Mouse (Mus musculus) intestine, postnatal 0 days (tissue): Measurements from ENCODE around the gene Prr15l. TPM values are rescaled to one million over a fixed set of nuclear protein-coding genes. Genes with fewer than 3 reads are reported as not detected.
A peak's percentile ranks its signal among the peaks of the same experiment; 100 is the strongest.

Experiments
- ATAC-seq: fragments of 200-750 bp; cut with Nextera tagmentation; 2 replicates; pipeline ENCODE4 v1.8.0; 2017; ENCODE audit warnings: mild to moderate bottlenecking, moderate TSS enrichment, moderate library complexity
- H3K27ac ChIP-seq: fragments of 300-500 bp; sonication (generic); 2 replicates; pipeline ENCODE4 v1.5.1; 2014; ENCODE audit warnings: mild to moderate bottlenecking, low read depth, low read length, moderate library complexity
- H3K27me3 ChIP-seq: fragments of 300-500 bp; sonication (generic); replicated peaks from 2 replicates; pipeline ENCODE4 v1.6.1; 2014; ENCODE audit warnings: low read length, mixed read lengths; ENCODE audit not compliant: control insufficient read depth, insufficient read depth
- H3K36me3 ChIP-seq: fragments of 300-500 bp; sonication (generic); 2 replicates; pipeline ENCODE4 v1.6.1; 2014; ENCODE audit warnings: mild to moderate bottlenecking, moderate library complexity; ENCODE audit not compliant: control insufficient read depth, insufficient read depth
- H3K4me1 ChIP-seq: fragments of 300-500 bp; sonication (generic); replicated peaks from 2 replicates; pipeline ENCODE4 v1.6.1; 2014; ENCODE audit warnings: antibody characterized with exemption, low read length, mixed read lengths; ENCODE audit not compliant: control insufficient read depth, insufficient read depth
- H3K4me2 ChIP-seq: fragments of 300-500 bp; sonication (generic); replicated peaks from 2 replicates; pipeline ENCODE4 v1.6.1; 2014; ENCODE audit warnings: low read depth, mild to moderate bottlenecking, moderate library complexity
- H3K4me3 ChIP-seq: fragments of 300-500 bp; sonication (generic); 2 replicates; pipeline ENCODE4 v1.5.1; 2014; ENCODE audit warnings: low read depth, low read length
- H3K9ac ChIP-seq: fragments of 300-500 bp; sonication (generic); 2 replicates; pipeline ENCODE4 v1.6.1; 2014; ENCODE audit warnings: mild to moderate bottlenecking, low read depth, low read length
- H3K9me3 ChIP-seq: fragments of 300-500 bp; sonication (generic); 2 replicates; pipeline ENCODE4 v1.6.1; 2016; ENCODE audit warnings: mixed run types; ENCODE audit not compliant: control insufficient read depth
- CTCF ChIP-seq: sonication (generic); IDR thresholded peaks from 2 replicates; pipeline ENCODE4 v1.5.1; 2016; ENCODE audit warnings: low read depth, mild to moderate bottlenecking, control low read depth, antibody characterized with exemption, moderate library complexity
- WGBS: fragments of 180-500 bp; shearing (Covaris S2); extraction: QIAGEN DNeasy Blood & Tissue Kit; methylation state at CpG from one replicate; pipeline ENCODE4 v1.1.7; 2014; 5-methylcytosine and 5-hydroxymethylcytosine counted together
- polyA plus RNA-seq: library from polyadenylated mRNA; unstranded; fragments of >200 nt; fragmentation: Nextera tagmentation; extraction: Ambion mirVana; gene quantifications from 2 replicates; pipeline ENCODE4 v1.2.1, GENCODE M21; 2015

Prr15l gene
- polyA plus RNA-seq, 1 experiment from 2014 or later: 138 TPM

DNA sequence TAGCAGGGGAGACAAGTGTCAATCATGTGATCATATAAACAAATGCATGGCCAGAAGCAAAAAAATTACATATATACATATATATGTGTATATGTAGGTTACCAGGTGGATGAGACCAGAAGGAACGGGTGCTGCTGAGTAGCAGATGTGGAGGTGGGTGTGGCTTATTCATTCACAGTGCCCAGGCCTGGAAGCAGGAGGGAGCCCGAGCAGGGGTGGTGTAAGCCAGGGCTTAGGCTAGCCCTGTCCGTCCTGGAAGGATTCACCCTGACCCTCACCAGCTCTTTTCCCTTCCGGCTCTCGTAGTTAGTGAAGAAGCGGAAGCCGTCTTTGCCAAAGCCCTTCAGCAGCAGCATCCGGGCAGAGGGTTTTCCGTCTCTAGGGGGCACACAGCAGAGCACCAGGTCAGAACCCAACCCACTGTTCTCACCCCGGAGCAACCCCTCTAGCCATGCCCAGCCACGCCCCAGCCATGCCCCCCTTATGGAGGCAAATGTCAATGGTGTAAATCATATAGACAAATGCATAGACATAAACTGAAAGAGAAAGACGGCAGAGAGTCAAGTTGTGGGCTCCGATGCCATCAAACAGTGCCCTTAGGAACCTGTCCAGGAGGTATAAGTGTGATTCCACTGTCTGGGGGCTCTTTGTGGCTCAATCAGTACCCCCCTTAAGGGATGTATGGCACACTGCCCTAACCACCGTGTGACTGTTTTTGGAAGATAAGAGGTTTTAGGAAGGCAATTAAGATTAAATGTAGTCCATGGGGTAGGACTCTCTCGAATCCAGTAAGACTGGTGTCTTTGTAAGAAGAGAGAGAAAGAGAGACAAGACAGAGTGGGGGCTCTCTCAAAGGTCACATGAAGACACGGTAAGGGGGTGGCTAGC lies 12.9 kb downstream of the Prr15l start:
- Histone ChIP-seq H3K4me2 (no peak overlapping the region), H3K4me3 (no peak overlapping the region), H3K9ac (no peak overlapping the region), H3K27me3 (no peaks in the 10 kb centered on the region), H3K4me1 (peaks cover 12% of the 10 kb centered on the region; the same call in 1 of the 2 replicates), H3K9me3 (no peaks in the 10 kb centered on the region), H3K36me3 (peaks cover 21% of the 10 kb centered on the region), H3K27ac (no peak overlapping the region)
- no peak for TF ChIP-seq CTCF
- WGBS: 67% methylated on average over 16 of the region's 16 CpGs
- ATAC-seq: no peak

DNA sequence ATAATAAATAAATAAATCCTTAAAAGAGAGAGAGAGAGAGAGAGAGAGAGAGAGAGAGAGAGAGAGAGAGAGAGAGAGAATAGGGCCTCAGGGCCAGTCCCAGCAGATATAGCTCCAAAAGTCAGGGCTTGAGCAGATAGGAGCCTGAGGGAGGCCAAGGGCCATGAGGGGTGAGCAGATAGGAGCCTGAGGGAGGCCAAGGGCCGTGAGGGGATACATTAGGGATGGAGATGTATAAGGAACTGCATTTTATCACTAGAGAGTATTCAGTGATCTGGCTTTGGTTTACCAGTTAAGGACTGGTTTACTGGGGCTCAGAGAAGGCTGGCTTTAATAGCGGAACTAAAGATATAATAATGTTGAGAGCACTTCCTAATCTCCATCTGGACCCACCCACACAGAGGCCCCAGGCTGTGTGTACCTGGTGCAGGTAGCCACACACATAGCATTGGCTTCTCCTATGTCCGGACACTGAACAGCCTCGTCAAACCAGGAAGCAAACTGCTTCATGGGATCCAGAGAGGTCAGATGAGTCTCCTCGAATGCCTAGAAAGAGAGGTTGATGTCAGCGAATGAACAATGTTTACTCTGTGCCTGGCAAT lies 14.2 kb downstream of the Prr15l start:
- Histone ChIP-seq H3K36me3 (peaks cover 21% of the 10 kb centered on the region), H3K27ac (peak overlapping the region; percentile 78), H3K27me3 (no peaks in the 10 kb centered on the region), H3K4me2 (peak overlapping the region; percentile 88), H3K9ac (no peak overlapping the region), H3K9me3 (no peaks in the 10 kb centered on the region), H3K4me1 (peaks cover 11% of the 10 kb centered on the region; the same call in 1 of the 2 replicates), H3K4me3 (no peak overlapping the region)
- WGBS: 39% methylated on average over 6 of the region's 6 CpGs
- ATAC-seq: no peak
- TF ChIP-seq CTCF: no peak

DNA sequence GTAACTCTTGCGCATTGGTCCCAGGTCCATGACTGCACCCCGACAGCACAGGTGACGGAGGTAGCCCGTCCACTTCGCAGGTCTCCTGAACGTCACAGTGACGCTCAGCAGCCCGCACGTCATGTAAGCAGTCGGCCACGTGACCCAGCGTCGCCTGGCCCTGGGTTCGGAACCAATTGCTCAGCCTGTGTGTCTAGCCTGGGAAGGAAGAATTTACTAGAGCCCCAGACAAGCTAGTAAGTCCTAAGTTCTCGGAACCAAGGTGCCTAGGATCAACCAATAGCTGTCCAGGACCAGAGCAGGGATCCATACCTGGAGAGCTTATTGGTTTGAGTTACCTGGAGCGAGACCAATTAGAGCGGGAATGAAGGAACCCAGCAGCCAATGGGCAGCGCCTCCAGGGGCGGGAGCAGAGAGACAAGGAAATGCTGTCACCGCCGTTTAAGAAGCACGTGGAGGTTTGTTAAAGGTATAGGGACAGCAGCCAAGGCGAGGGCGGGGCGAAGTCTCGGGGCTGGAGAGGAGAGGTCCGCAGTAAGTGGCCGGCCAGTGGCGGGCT lies 15.9 kb downstream of the Prr15l start, which contains the start of gene Pnpo:
TSS of gene Pnpo (minus strand) at position 241 of the 559 bp plus-strand sequence.
- Histone ChIP-seq H3K9ac (peak within 1 kb of the TSS; percentile 62), H3K9me3 (no peaks in the 10 kb centered on the region), H3K4me2 (peak within 1 kb of the TSS; percentile 88), H3K4me3 (peak within 1 kb of the TSS; percentile 48), H3K27me3 (no peaks in the 10 kb centered on the region), H3K36me3 (peaks cover 15% of the 10 kb centered on the region), H3K4me1 (peaks cover 10% of the 10 kb centered on the region; the same call in 1 of the 2 replicates), H3K27ac (peak within 1 kb of the TSS; percentile 80)
- ATAC-seq: peak; percentile 94
- no peak for TF ChIP-seq CTCF
- under 1% methylated on average over 29 of the region's 29 CpGs for WGBS

DNA sequence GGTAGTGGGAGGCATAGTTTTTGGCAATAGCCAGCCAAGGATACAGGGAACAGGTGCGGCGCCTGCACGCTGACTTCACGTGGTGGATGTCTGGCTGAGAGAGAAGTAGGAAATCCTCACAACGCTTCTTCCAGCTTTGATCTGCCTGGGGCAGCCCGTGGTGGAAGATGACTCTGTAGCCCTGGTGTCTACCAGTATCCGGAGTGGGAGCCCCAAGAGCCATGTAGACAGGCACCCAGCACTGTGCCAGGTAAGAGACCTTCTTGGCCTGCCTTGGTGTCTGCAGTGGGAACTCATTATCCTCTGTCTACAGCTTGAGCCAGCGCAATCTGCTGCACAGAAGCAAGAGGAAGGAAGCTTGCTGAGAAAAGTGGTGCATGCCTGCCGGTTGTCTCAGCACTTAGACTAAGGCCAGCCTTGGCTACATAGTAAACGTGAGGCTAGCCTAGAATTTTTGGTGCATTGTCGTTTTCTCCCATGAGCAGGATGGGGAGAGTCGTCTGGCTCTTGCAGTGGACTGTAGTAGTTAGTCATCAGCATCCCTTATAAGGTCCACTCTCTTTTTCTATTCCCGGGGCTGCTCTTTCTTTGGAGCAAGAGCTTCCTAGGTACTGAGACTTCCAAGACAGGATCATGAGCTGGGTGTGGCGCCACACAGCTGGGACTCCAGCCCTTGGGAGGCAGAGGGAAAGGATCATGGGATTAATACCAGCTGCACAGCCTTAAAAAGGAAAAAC lies 17.1 kb downstream of the Prr15l start:
- WGBS: 44% methylated on average over 14 of the region's 14 CpGs
- peaks cover 10% of the 10 kb centered on the region; the same call in 1 of the 2 replicates for H3K4me1 ChIP-seq
- peak overlapping the region; percentile 88 for H3K4me2 ChIP-seq
- no peak for ATAC-seq
- H3K27me3 ChIP-seq: no peaks in the 10 kb centered on the region
- no peak for TF ChIP-seq CTCF
- H3K9me3 ChIP-seq: no peaks in the 10 kb centered on the region
- H3K36me3 ChIP-seq: peaks cover 7% of the 10 kb centered on the region; the same call in 1 of the 2 replicates
- H3K27ac ChIP-seq: peak overlapping the region; percentile 80
- peak overlapping the region; percentile 60; the same call in 1 of the 2 replicates for H3K9ac ChIP-seq
- peak overlapping the region; percentile 48 for H3K4me3 ChIP-seq

DNA sequence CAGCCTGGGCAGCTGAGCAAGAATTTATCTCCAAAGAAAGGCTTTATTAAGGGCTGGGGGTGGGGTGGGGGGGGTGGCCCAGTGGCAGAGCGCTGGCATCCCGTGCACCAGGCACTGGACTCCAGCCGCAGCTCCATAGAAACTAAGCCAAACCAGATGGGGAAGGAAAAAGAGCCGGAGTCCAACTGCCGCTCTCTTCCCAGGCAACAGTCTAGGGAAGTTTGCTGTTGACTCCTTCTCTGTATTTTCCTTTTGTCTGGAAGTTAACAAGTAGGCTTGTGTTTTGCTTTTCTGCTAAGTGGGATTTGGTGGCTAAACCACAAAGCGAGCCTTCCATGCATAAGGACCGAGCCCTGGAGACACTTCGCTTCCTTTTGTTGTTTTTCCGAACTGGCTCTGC lies 18.6 kb downstream of the Prr15l start:
- no peak for TF ChIP-seq CTCF
- no peak overlapping the region for H3K4me3 ChIP-seq
- H3K36me3 ChIP-seq: peaks cover 6% of the 10 kb centered on the region
- H3K9ac ChIP-seq: no peak overlapping the region
- no peaks in the 10 kb centered on the region for H3K9me3 ChIP-seq
- H3K4me2 ChIP-seq: no peak overlapping the region
- H3K27ac ChIP-seq: no peak overlapping the region
- ATAC-seq: no peak
- WGBS: 82% methylated on average over 9 of the region's 9 CpGs
- peaks cover 10% of the 10 kb centered on the region; the same call in 1 of the 2 replicates for H3K4me1 ChIP-seq
- no peaks in the 10 kb centered on the region for H3K27me3 ChIP-seq
